Mouse (Mus musculus) forebrain, embryonic 12.5 days (tissue): ENCODE measurements around the gene Rbm47. TPM values are rescaled to one million over a fixed set of nuclear protein-coding genes. Genes with fewer than 3 reads are reported as not detected.

Experiments used
- ATAC-seq: fragments of 200-750 bp; cut with Nextera tagmentation; 2 replicates; pipeline ENCODE4 v1.8.0; 2017; ENCODE audit warnings: moderate TSS enrichment; ENCODE audit not compliant: low FRiP score
- H3K27ac ChIP-seq: fragments of 300-500 bp; sonication (generic); 2 replicates; pipeline ENCODE4 v1.5.1; 2016; ENCODE audit warnings: mild to moderate bottlenecking
- H3K27me3 ChIP-seq: fragments of 300-500 bp; sonication (generic); 2 replicates; pipeline ENCODE4 v1.6.1; 2016; ENCODE audit warnings: mild to moderate bottlenecking
- H3K36me3 ChIP-seq: fragments of 300-500 bp; sonication (generic); replicated peaks from 2 replicates; pipeline ENCODE4 v1.6.1; 2016; ENCODE audit warnings: mild to moderate bottlenecking
- H3K4me1 ChIP-seq: fragments of 300-500 bp; sonication (generic); 2 replicates; pipeline ENCODE4 v1.6.1; 2016
- H3K4me2 ChIP-seq: fragments of 300-500 bp; sonication (generic); 2 replicates; pipeline ENCODE4 v1.6.1; 2016; ENCODE audit warnings: mild to moderate bottlenecking, moderate library complexity
- H3K4me3 ChIP-seq: fragments of 300-500 bp; sonication (generic); replicated peaks from 2 replicates; pipeline ENCODE4 v1.5.1; 2016; ENCODE audit warnings: mild to moderate bottlenecking
- H3K9ac ChIP-seq: fragments of 300-500 bp; sonication (generic); 2 replicates; pipeline ENCODE4 v1.6.1; 2016; ENCODE audit warnings: mild to moderate bottlenecking
- H3K9me3 ChIP-seq: fragments of 300-500 bp; sonication (generic); 2 replicates; pipeline ENCODE4 v1.6.1; 2016
- WGBS: fragments of 180-500 bp; shearing (Covaris S2); methylation state at CpG from one replicate; pipeline ENCODE4 v1.1.7; 2016; 5-methylcytosine and 5-hydroxymethylcytosine counted together
- polyA plus RNA-seq: library from polyadenylated mRNA; unstranded; fragments of >200 nt; fragmentation: Nextera tagmentation; extraction: Ambion mirVana; gene quantifications from 2 replicates; pipeline ENCODE4 v1.2.1, GENCODE M21; 2016

Rbm47 gene
- polyA plus RNA-seq, 1 experiment from 2014 or later = 6.4 TPM

GRCm38 (mm10) chr5:66042651-66043340 is 130.1 kb downstream of the Rbm47 start:
- ATAC-seq = no peak
- no peaks in the 10 kb centered on the region for H3K4me1 ChIP-seq
- H3K9me3 ChIP-seq = no peaks in the 10 kb centered on the region
- no peak overlapping the region for H3K4me3 ChIP-seq
- H3K9ac ChIP-seq = no peak overlapping the region
- 51% methylated on average over 10 of the region's 10 CpGs for WGBS
- H3K27ac ChIP-seq = no peak overlapping the region
- no peak overlapping the region for H3K4me2 ChIP-seq
- H3K36me3 ChIP-seq = no peaks in the 10 kb centered on the region
- no peaks in the 10 kb centered on the region for H3K27me3 ChIP-seq

- Histone ChIP-seq H3K27ac (no peak overlapping the region), H3K9ac (no peak overlapping the region), H3K4me2 (no peak overlapping the region), H3K36me3 (no peaks in the 10 kb centered on the region), H3K27me3 (no peaks in the 10 kb centered on the region), H3K9me3 (no peaks in the 10 kb centered on the region), H3K4me3 (no peak overlapping the region), H3K4me1 (peaks cover 9% of the 10 kb centered on the region)
- WGBS = 89% methylated on average over 7 of the region's 7 CpGs
- no peak for ATAC-seq
These were observed 132.1 kb downstream of the Rbm47 start for GRCm38 (mm10) chr5:66040744-66041279.

GRCm38 (mm10) chr5:66039813-66040212 is 133.1 kb downstream of the Rbm47 start:
- no peaks in the 10 kb centered on the region for H3K9me3 ChIP-seq
- H3K27ac ChIP-seq = no peak overlapping the region
- H3K4me3 ChIP-seq = no peak overlapping the region
- no peaks in the 10 kb centered on the region for H3K27me3 ChIP-seq
- H3K36me3 ChIP-seq = no peaks in the 10 kb centered on the region
- H3K4me1 ChIP-seq = peaks cover 9% of the 10 kb centered on the region
- no peak overlapping the region for H3K9ac ChIP-seq
- WGBS = 89% methylated on average over 2 of the region's 2 CpGs
- H3K4me2 ChIP-seq = no peak overlapping the region
- ATAC-seq = no peak

- Histone ChIP-seq H3K4me2 (no peak overlapping the region), H3K4me3 (no peak overlapping the region), H3K9ac (no peak overlapping the region), H3K36me3 (no peaks in the 10 kb centered on the region), H3K4me1 (peaks cover 9% of the 10 kb centered on the region), H3K27me3 (no peaks in the 10 kb centered on the region), H3K9me3 (no peaks in the 10 kb centered on the region), H3K27ac (no peak overlapping the region)
- WGBS = 82% methylated on average over 6 of the region's 6 CpGs
- ATAC-seq = no peak
These were observed 135.9 kb downstream of the Rbm47 start for GRCm38 (mm10) chr5:66037066-66037465.

- no peaks in the 10 kb centered on the region for H3K27me3 ChIP-seq
- no peak overlapping the region for H3K4me3 ChIP-seq
- H3K27ac ChIP-seq = no peak overlapping the region
- 42% methylated on average over 7 of the region's 7 CpGs for WGBS
- no peak for ATAC-seq
- peaks cover 9% of the 10 kb centered on the region for H3K4me1 ChIP-seq
- H3K4me2 ChIP-seq = no peak overlapping the region
- no peak overlapping the region for H3K9ac ChIP-seq
- no peaks in the 10 kb centered on the region for H3K9me3 ChIP-seq
- no peaks in the 10 kb centered on the region for H3K36me3 ChIP-seq
These were observed 136.4 kb downstream of the Rbm47 start for GRCm38 (mm10) chr5:66036440-66037054.

GRCm38 (mm10) chr5:66034375-66035195 is 138.3 kb downstream of the Rbm47 start:
- no peak overlapping the region for H3K9ac ChIP-seq
- ATAC-seq = no peak
- no peak overlapping the region for H3K4me3 ChIP-seq

GRCm38 (mm10) chr5:66032826-66033225 is 140.1 kb downstream of the Rbm47 start:
- WGBS = 91% methylated on average over 1 of the region's 1 CpGs
- no peak overlapping the region for H3K9ac ChIP-seq
- H3K4me3 ChIP-seq = no peak overlapping the region
- ATAC-seq = no peak
- H3K4me2 ChIP-seq = no peak overlapping the region
- H3K27ac ChIP-seq = no peak overlapping the region
- H3K36me3 ChIP-seq = no peaks in the 10 kb centered on the region
- H3K27me3 ChIP-seq = no peaks in the 10 kb centered on the region
- no peaks in the 10 kb centered on the region for H3K9me3 ChIP-seq
- H3K4me1 ChIP-seq = peaks cover 9% of the 10 kb centered on the region

More at GRCm38 (mm10) chr5:66034375-66035195, 138.3 kb downstream of the Rbm47 start:
- H3K4me2 ChIP-seq = no peak overlapping the region
- no peaks in the 10 kb centered on the region for H3K36me3 ChIP-seq
- no peak overlapping the region for H3K27ac ChIP-seq
- H3K4me1 ChIP-seq = peaks cover 9% of the 10 kb centered on the region
- H3K9me3 ChIP-seq = no peaks in the 10 kb centered on the region
- WGBS = 61% methylated on average over 14 of the region's 14 CpGs
- no peaks in the 10 kb centered on the region for H3K27me3 ChIP-seq

GRCm38 (mm10) chr5:66031699-66032098 is 141.2 kb downstream of the Rbm47 start:
- no peak overlapping the region for H3K4me2 ChIP-seq
- no peak for ATAC-seq
- no peaks in the 10 kb centered on the region; the same call in 1 of the 2 replicates for H3K9me3 ChIP-seq
- no peak overlapping the region for H3K27ac ChIP-seq
- peaks cover 7% of the 10 kb centered on the region for H3K4me1 ChIP-seq
- no peak overlapping the region for H3K4me3 ChIP-seq
- no peaks in the 10 kb centered on the region for H3K27me3 ChIP-seq
- H3K9ac ChIP-seq = no peak overlapping the region
- 86% methylated on average over 5 of the region's 5 CpGs for WGBS
- H3K36me3 ChIP-seq = no peaks in the 10 kb centered on the region

GRCm38 (mm10) chr5:66028232-66028631 is 144.7 kb downstream of the Rbm47 start:
- H3K9ac ChIP-seq = no peak overlapping the region
- 0 out of 2 replicates have a peak, but pooled peaks cover 3% of the 10 kb centered on the region for H3K36me3 ChIP-seq
- H3K4me1 ChIP-seq = no peaks in the 10 kb centered on the region
- no peak overlapping the region for H3K4me2 ChIP-seq
- no peak overlapping the region for H3K27ac ChIP-seq
- no peaks in the 10 kb centered on the region for H3K27me3 ChIP-seq
- no peak for ATAC-seq
- no peak overlapping the region for H3K4me3 ChIP-seq
- H3K9me3 ChIP-seq = peaks cover 6% of the 10 kb centered on the region; the same call in 1 of the 2 replicates
- WGBS = 94% methylated on average over 5 of the region's 5 CpGs

GRCm38 (mm10) chr5:66027206-66027605 is 145.7 kb downstream of the Rbm47 start:
- no peak overlapping the region for H3K4me3 ChIP-seq
- no peak overlapping the region for H3K9ac ChIP-seq
- H3K36me3 ChIP-seq = 0 out of 2 replicates have a peak, but pooled peaks cover 3% of the 10 kb centered on the region
- no peaks in the 10 kb centered on the region for H3K27me3 ChIP-seq
- 95% methylated on average over 8 of the region's 8 CpGs for WGBS
- H3K9me3 ChIP-seq = peaks cover 6% of the 10 kb centered on the region; the same call in 1 of the 2 replicates
- no peaks in the 10 kb centered on the region for H3K4me1 ChIP-seq
- H3K4me2 ChIP-seq = no peak overlapping the region
- ATAC-seq = no peak
- H3K27ac ChIP-seq = no peak overlapping the region

- no peaks in the 10 kb centered on the region for H3K27me3 ChIP-seq
- no peak overlapping the region for H3K4me2 ChIP-seq
- H3K27ac ChIP-seq = no peak overlapping the region
- H3K4me3 ChIP-seq = no peak overlapping the region
- H3K4me1 ChIP-seq = no peaks in the 10 kb centered on the region
- no peak overlapping the region for H3K9ac ChIP-seq
- 98% methylated on average over 31 of the region's 31 CpGs for WGBS
- 0 out of 2 replicates have a peak, but pooled peaks cover 3% of the 10 kb centered on the region for H3K36me3 ChIP-seq
- no peak for ATAC-seq
- H3K9me3 ChIP-seq = peaks cover 6% of the 10 kb centered on the region; the same call in 1 of the 2 replicates
These were observed 146.1 kb downstream of the Rbm47 start for GRCm38 (mm10) chr5:66026796-66027195.

- H3K27me3 ChIP-seq = no peaks in the 10 kb centered on the region
- H3K4me1 ChIP-seq = no peaks in the 10 kb centered on the region
- 91% methylated on average over 2 of the region's 2 CpGs for whole genome bisulfite sequencing
- H3K4me2 ChIP-seq = no peak overlapping the region
- no peaks in the 10 kb centered on the region for H3K9me3 ChIP-seq
- no peak overlapping the region for H3K4me3 ChIP-seq
- H3K9ac ChIP-seq = no peak overlapping the region
- no peaks in the 10 kb centered on the region for H3K36me3 ChIP-seq
- no peak overlapping the region for H3K27ac ChIP-seq
- no peak for ATAC-seq
These were observed 157.4 kb downstream of the Rbm47 start for GRCm38 (mm10) chr5:66015449-66015961.
